Mouse (Mus musculus) liver, embryonic 13.5 days (tissue): Measurements from ENCODE around the gene Cend1. TPM values are rescaled to one million over a fixed set of nuclear protein-coding genes. Genes with fewer than 3 reads are reported as not detected.
"Not testable (repeated sequence)": the region's sequence is repeated elsewhere in the genome, so short reads cannot be mapped to it uniquely, and the experiment has no call there.

ENCODE experiments used
- ATAC-seq: fragments of 200-750 bp; cut with Nextera tagmentation; 2 replicates; pipeline ENCODE4 v1.8.0; 2017; ENCODE audit warnings: low read depth, mild to moderate bottlenecking, moderate number of reproducible peaks, moderate library complexity
- DNase-seq: peaks from one replicate; pipeline ENCODE4 v3.0.0; 2022
- H3K27ac ChIP-seq: fragments of 300-500 bp; sonication (generic); 2 replicates; pipeline ENCODE4 v1.5.1; 2015; ENCODE audit warnings: moderate library complexity, mild to moderate bottlenecking, inconsistent platforms
- H3K27me3 ChIP-seq: fragments of 300-500 bp; sonication (generic); 2 replicates; pipeline ENCODE4 v1.6.1; 2015; ENCODE audit warnings: mild to moderate bottlenecking, inconsistent platforms
- H3K36me3 ChIP-seq: fragments of 300-500 bp; sonication (generic); 2 replicates; pipeline ENCODE4 v1.6.1; 2015; ENCODE audit warnings: mild to moderate bottlenecking, inconsistent platforms
- H3K4me1 ChIP-seq: fragments of 300-500 bp; sonication (generic); replicated peaks from 2 replicates; pipeline ENCODE4 v1.6.1; 2015; ENCODE audit warnings: inconsistent platforms
- H3K4me2 ChIP-seq: fragments of 300-500 bp; sonication (generic); 2 replicates; pipeline ENCODE4 v1.6.1; 2015; ENCODE audit warnings: inconsistent platforms, mild to moderate bottlenecking, moderate library complexity
- H3K4me3 ChIP-seq: fragments of 300-500 bp; sonication (generic); replicated peaks from 2 replicates; pipeline ENCODE4 v1.5.1; 2015; ENCODE audit warnings: mild to moderate bottlenecking, inconsistent platforms
- H3K9ac ChIP-seq: fragments of 300-500 bp; sonication (generic); 2 replicates; pipeline ENCODE4 v1.6.1; 2015; ENCODE audit warnings: mild to moderate bottlenecking, inconsistent platforms
- H3K9me3 ChIP-seq: fragments of 300-500 bp; sonication (generic); replicated peaks from 2 replicates; pipeline ENCODE4 v1.6.1; 2016; ENCODE audit warnings: inconsistent platforms
- WGBS: fragments of 180-500 bp; shearing (Covaris S2); methylation state at CpG from one replicate; pipeline ENCODE4 v1.1.7; 2015; ENCODE audit not compliant: insufficient replicate concordance; 5-methylcytosine and 5-hydroxymethylcytosine counted together
- polyA plus RNA-seq: library from polyadenylated mRNA; unstranded; fragments of >200 nt; fragmentation: Nextera tagmentation; extraction: Ambion mirVana; gene quantifications from 2 replicates; pipeline ENCODE4 v1.2.1, GENCODE M21; 2015

The Cend1 gene
- polyA plus RNA-seq, 1 experiment from 2014 or later, result 0.14 TPM

GRCm38 (mm10) chr7:141456739-141457138, 27.4 kb upstream of the Cend1 start:
- Histone ChIP-seq H3K4me3 (peak overlapping the region; percentile 84; the same call in 1 of the 2 replicates), H3K36me3 (peaks cover 6% of the 10 kb centered on the region), H3K4me1 (peaks cover 49% of the 10 kb centered on the region), H3K9ac (no peak overlapping the region), H3K27me3 (peaks cover 32% of the 10 kb centered on the region), H3K27ac (no peak overlapping the region), H3K9me3 (no peaks in the 10 kb centered on the region), H3K4me2 (peak overlapping the region; percentile 100)
- WGBS, result 91% methylated on average over 6 of the region's 6 CpGs
- ATAC-seq (no peak), DNase-seq (no peak)

- 2% methylated on average over 23 of the region's 23 CpGs for WGBS
- Histone ChIP-seq H3K36me3 (peaks cover 16% of the 10 kb centered on the region), H3K4me2 (peak overlapping the region; percentile 100), H3K27ac (peak overlapping the region; percentile 91), H3K4me1 (peaks cover 52% of the 10 kb centered on the region), H3K9ac (peak overlapping the region; percentile 84), H3K9me3 (no peaks in the 10 kb centered on the region), H3K4me3 (peak overlapping the region; percentile 84), H3K27me3 (peaks cover 22% of the 10 kb centered on the region)
- ATAC-seq (peak; percentile 13), DNase-seq (peak; percentile 67)
These were observed 26.5 kb upstream of the Cend1 start for GRCm38 (mm10) chr7:141455610-141456314.

GRCm38 (mm10) chr7:141454967-141455551, 25.8 kb upstream of the Cend1 start, which contains the start of gene Pnpla2:
TSS of gene Pnpla2 (plus strand) at chr7:141455198.
- Histone ChIP-seq H3K4me2 (peak within 1 kb of the TSS; percentile 100), H3K27ac (peak within 1 kb of the TSS; percentile 91), H3K36me3 (peaks cover 23% of the 10 kb centered on the region), H3K4me1 (peaks cover 52% of the 10 kb centered on the region), H3K9me3 (no peaks in the 10 kb centered on the region), H3K9ac (peak within 1 kb of the TSS; percentile 84), H3K4me3 (peak within 1 kb of the TSS; percentile 84), H3K27me3 (peaks cover 15% of the 10 kb centered on the region)
- WGBS, result under 1% methylated on average over 41 of the region's 45 CpGs
- ATAC-seq, result peak; percentile 88
- peak; percentile 93 for DNase-seq

GRCm38 (mm10) chr7:141453636-141454035, 24.3 kb upstream of the Cend1 start:
- Histone ChIP-seq H3K27ac (no peak overlapping the region), H3K4me1 (peaks cover 66% of the 10 kb centered on the region)
- DNase-seq, result no peak

GRCm38 (mm10) chr7:141451928-141452327, 22.6 kb upstream of the Cend1 start:
- H3K9me3 ChIP-seq, result no peaks in the 10 kb centered on the region
- no peak overlapping the region for H3K4me3 ChIP-seq
- H3K9ac ChIP-seq, result peak overlapping the region; percentile 36
- 0 out of 2 replicates have a peak overlapping the region, but pooled peaks have one; percentile 2 for H3K4me2 ChIP-seq
- peak overlapping the region; percentile 53 for H3K27ac ChIP-seq
- H3K27me3 ChIP-seq, result no peaks in the 10 kb centered on the region
- peaks cover 66% of the 10 kb centered on the region for H3K4me1 ChIP-seq
- ATAC-seq (no peak), DNase-seq (no peak)
- H3K36me3 ChIP-seq, result peaks cover 43% of the 10 kb centered on the region

More at GRCm38 (mm10) chr7:141453636-141454035, 24.3 kb upstream of the Cend1 start:
- ATAC-seq, result no peak
- no peak overlapping the region for H3K4me2 ChIP-seq
- H3K36me3 ChIP-seq, result peaks cover 37% of the 10 kb centered on the region
- no peaks in the 10 kb centered on the region for H3K9me3 ChIP-seq
- H3K9ac ChIP-seq, result no peak overlapping the region
- 0 out of 2 replicates have a peak, but pooled peaks cover 1% of the 10 kb centered on the region for H3K27me3 ChIP-seq
- no peak overlapping the region for H3K4me3 ChIP-seq
- 64% methylated on average over 2 of the region's 2 CpGs for WGBS

- H3K4me2 ChIP-seq, result peak within 1 kb of the TSS; percentile 76
- H3K27me3 ChIP-seq, result no peaks in the 10 kb centered on the region
- peaks cover 75% of the 10 kb centered on the region for H3K4me1 ChIP-seq
- DNase-seq (peak; percentile 92), ATAC-seq (peak; percentile 85)
- H3K27ac ChIP-seq, result peak within 1 kb of the TSS; percentile 90
- WGBS, result under 1% methylated on average over 63 of the region's 63 CpGs
- H3K4me3 ChIP-seq, result peak within 1 kb of the TSS; percentile 92
- peaks cover 49% of the 10 kb centered on the region for H3K36me3 ChIP-seq
- H3K9me3 ChIP-seq, result no peaks in the 10 kb centered on the region
- H3K9ac ChIP-seq, result peak within 1 kb of the TSS; percentile 96
These were observed 18.1 kb upstream of the Cend1 start, which contains the start of gene Rplp2 for GRCm38 (mm10) chr7:141447110-141447991. TSS of gene Rplp2 (plus strand) at chr7:141447370.

GRCm38 (mm10) chr7:141446374-141446773, 17.1 kb upstream of the Cend1 start:
- Histone ChIP-seq H3K36me3 (peaks cover 49% of the 10 kb centered on the region), H3K4me2 (peak overlapping the region; percentile 76), H3K9ac (peak overlapping the region; percentile 96), H3K4me1 (peaks cover 76% of the 10 kb centered on the region), H3K27ac (peak overlapping the region; percentile 90; the same call in 1 of the 2 replicates), H3K4me3 (peak overlapping the region; percentile 92)
- WGBS, result 54% methylated on average over 3 of the region's 3 CpGs
- DNase-seq, ATAC-seq, H3K27me3 ChIP-seq, H3K9me3 ChIP-seq: not testable (repeated sequence)

GRCm38 (mm10) chr7:141443828-141444237, 14.5 kb upstream of the Cend1 start, which contains the start of gene Pidd1:
TSS of gene Pidd1 (minus strand) at chr7:141444025.
- H3K4me3 ChIP-seq, result peak within 1 kb of the TSS; percentile 72
- H3K4me1 ChIP-seq, result peaks cover 65% of the 10 kb centered on the region
- H3K27ac ChIP-seq, result peak within 1 kb of the TSS; percentile 79
- DNase-seq, result peak; percentile 78
- WGBS, result under 1% methylated on average over 25 of the region's 25 CpGs
- no peaks in the 10 kb centered on the region for H3K9me3 ChIP-seq
- H3K4me2 ChIP-seq, result peak within 1 kb of the TSS; percentile 97
- H3K27me3 ChIP-seq, result no peaks in the 10 kb centered on the region
- H3K36me3 ChIP-seq, result peaks cover 49% of the 10 kb centered on the region
- ATAC-seq, result peak; percentile 68
- H3K9ac ChIP-seq, result peak within 1 kb of the TSS; percentile 83

- no peaks in the 10 kb centered on the region for H3K27me3 ChIP-seq
- ATAC-seq, result peak; percentile 15
- peaks cover 49% of the 10 kb centered on the region for H3K36me3 ChIP-seq
- H3K9me3 ChIP-seq, result no peaks in the 10 kb centered on the region
- H3K4me3 ChIP-seq, result peak overlapping the region; percentile 72
- peak overlapping the region; percentile 97 for H3K4me2 ChIP-seq
- DNase-seq, result peak; percentile 42
- H3K27ac ChIP-seq, result peak overlapping the region; percentile 79
- H3K4me1 ChIP-seq, result peaks cover 63% of the 10 kb centered on the region
- H3K9ac ChIP-seq, result peak overlapping the region; percentile 83
- WGBS, result 19% methylated on average over 12 of the region's 12 CpGs
These were observed 14.0 kb upstream of the Cend1 start for GRCm38 (mm10) chr7:141443081-141443821.

- ATAC-seq (no peak), DNase-seq (no peak)
- H3K4me1 ChIP-seq, result peaks cover 69% of the 10 kb centered on the region
- peak overlapping the region; percentile 83 for H3K9ac ChIP-seq
- peak overlapping the region; percentile 72 for H3K4me3 ChIP-seq
- H3K4me2 ChIP-seq, result peak overlapping the region; percentile 97
- WGBS, result 86% methylated on average over 13 of the region's 13 CpGs
- peaks cover 54% of the 10 kb centered on the region for H3K36me3 ChIP-seq
- H3K27me3 ChIP-seq, result no peaks in the 10 kb centered on the region
- H3K27ac ChIP-seq, result peak overlapping the region; percentile 79; the same call in 1 of the 2 replicates
- no peaks in the 10 kb centered on the region for H3K9me3 ChIP-seq
These were observed 12.9 kb upstream of the Cend1 start for GRCm38 (mm10) chr7:141442199-141442598.
